Mouse (Mus musculus): ENCODE measurements around the gene Abcc1.

DNA sequence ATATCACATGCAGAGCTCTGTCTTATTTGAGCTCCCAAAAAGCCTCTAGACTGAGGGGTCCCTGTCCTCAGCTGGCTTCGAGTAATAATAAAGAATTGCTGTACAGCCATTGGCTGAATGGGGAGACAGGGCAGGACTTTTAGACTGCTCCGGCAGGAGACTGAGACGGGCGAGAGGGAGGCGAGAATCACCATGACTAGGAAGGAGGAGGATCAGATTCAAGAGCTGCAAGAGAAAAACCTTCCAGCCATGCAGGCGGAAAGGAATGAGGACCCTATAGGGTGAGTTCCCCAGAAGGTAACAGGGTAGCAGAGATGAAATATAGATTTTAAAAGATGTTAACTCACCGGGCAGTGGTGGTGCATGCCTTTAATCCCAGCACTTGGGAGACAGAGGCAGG, 48.4 kb upstream of the Abcc1 start:
- TF ChIP-seq CTCF (IDR thresholded peaks at IDR 0.05; ENCODE audit: low read depth, low read length) (no peak), POLR2A (IDR thresholded peaks at IDR 0.05; ENCODE audit: extremely low read depth, insufficient read depth, low read length) (no peak)

Data from liver, adult 2 months (tissue).